Mouse (Mus musculus): ENCODE data around the gene March5.

March5 gene

DNA sequence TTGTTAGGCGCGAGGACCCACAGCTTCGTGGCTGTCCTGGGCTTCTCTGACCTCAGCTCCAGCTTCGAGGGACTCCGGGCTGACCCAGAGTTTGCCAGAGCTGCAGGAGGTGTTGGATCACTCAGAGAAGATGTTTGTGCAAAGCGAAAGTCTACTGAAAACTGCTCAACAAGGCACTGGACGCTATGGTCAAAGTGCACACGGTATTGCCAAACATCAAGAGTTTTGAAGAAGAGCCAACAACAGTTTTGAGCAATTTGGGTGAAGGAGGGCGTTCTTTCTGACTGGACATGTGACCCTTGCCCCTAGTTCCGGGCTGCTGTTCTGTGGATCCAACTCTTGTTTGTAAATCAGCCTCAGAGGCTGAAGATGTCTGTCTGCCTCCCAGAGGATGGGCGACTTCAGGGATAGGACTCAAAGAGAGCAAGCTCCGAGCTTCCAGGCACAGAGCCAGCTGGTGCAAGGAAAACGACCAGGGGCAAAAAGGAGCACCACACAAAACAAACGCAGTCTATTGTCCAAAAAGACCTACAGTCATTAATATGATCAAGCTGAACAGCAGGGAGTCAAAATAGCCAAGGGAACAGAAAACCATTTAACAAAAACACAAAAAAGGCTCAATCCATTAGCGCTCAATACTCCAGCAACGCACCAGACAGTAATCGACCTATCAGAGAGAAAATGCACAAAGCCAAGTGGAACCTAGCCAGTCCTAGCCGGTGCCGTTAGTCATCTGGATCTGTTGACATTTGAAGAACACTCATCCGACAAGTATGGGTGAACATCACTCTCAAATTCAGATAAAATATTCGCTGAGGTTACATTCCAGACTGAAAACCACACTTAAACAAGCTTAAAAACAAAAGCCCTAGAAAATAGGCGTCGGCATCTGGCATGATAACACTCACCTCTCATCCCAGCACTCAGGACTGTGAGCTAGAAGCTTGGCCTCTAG is 56.9 kb downstream of the March5 start:
- no peak for DNase-seq (ENCODE audit: low read depth)

DNA sequence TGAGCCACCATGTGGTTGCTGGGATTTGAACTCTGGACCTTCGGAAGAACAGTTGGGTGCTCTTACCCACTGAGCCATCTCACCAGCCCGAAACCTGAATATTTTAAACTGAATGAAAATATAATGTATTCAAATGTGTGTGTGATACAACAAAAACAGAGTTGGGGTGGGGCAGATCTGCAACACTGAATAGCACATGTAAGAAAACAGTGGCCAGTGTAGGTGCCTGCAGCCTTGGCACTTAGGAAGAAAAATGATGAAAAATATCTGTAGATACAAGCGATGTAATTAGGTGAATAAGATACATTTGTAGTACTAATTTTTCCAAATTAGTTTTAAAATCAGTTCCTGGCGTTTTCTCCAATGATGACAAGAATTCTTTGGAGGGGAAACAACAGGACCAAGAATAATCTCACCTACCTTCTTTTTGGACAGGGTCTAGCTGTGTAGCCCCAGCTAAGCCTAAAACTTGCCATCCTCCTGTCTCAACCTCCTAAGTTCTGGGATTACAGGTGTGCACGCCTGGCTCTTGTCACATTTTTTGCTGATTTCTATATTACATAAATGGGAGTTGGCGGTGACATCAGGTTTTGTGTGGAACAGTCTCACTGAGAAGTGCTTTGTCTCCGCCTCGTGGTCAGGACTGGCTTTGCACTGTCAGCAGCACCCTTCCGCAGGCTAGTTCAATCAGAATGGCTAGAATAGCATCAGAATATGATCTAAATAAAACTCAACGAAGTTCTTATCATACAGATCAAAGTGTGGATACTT is 58.2 kb downstream of the March5 start:
- DNase-seq (ENCODE audit: low read depth): peak; percentile 66

DNA sequence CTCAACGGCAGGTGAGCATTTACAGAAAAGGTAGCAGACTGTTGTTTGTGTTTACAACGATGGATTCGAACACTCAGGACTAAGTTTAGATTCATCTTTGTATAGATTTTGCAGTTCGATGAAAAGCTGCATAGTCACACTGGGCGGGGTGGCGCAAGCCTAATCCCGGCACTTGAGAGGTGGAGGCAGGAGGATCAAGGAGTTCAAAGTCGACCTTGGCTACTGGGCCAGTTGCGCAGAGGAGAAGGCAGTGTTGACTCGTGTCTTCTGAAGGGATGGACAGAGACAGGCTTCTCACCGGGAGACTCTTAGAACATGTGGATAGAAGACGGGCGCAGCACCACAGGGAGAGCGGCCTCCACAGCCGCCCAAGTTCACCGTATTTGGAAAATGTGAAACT is 61.8 kb downstream of the March5 start:
- DNase-seq (ENCODE audit: low read depth): no peak

Measured in c-Kit-positive CD71-positive TER-119-negative erythroid progenitor cells, embryonic 14.5 days (primary cell).